Mouse (Mus musculus): ENCODE data around the gene Cutal. TPM values are rescaled to one million over a fixed set of nuclear protein-coding genes. Genes with fewer than 3 reads are reported as not detected.

The Cutal gene
- polyA plus RNA-seq (2012; rRNA removed; ENCODE audit: low replicate concordance) = 2.5 and 5.7 TPM in 2 replicates

GRCm38 (mm10) chr2:34874271-34874670 lies at the start of gene Cutal:
TSS of gene Cutal (plus strand) at chr2:34874396.

GRCm38 (mm10) chr2:34825827-34826459 lies 48.3 kb upstream of the Cutal start, which contains the start of gene Fbxw2:
TSS of gene Fbxw2 (minus strand) at chr2:34826311.

GRCm38 (mm10) chr2:34832766-34833457 lies 41.3 kb upstream of the Cutal start, which contains the start of gene Gm34653:
TSS of gene Gm34653 (plus strand) at chr2:34833007.

GRCm38 (mm10) chr2:34874816-34875345 lies 685 bp downstream of the Cutal start, which contains the start of gene Psmd5:
TSS of gene Psmd5 (minus strand) at chr2:34874968.

GRCm38 (mm10) chr2:34913218-34914068 lies 39.2 kb downstream of the Cutal start, which contains the start of gene Phf19:
TSS of gene Phf19 (minus strand) at chr2:34914026.

Other genes starting within 250 kb of the Cutal start
- gene Gapvd1, start 119.2 kb upstream of the Cutal start, polyA plus RNA-seq (2012; rRNA removed; ENCODE audit: low replicate concordance) = 17.1 and 24.7 TPM in 2 replicates
- gene Hspa5, start 102.4 kb upstream of the Cutal start, polyA plus RNA-seq (2012; rRNA removed; ENCODE audit: low replicate concordance) = 217 and 588 TPM in 2 replicates
- 42.5 and 49.8 TPM in 2 replicates for gene Rabepk, start 74.5 kb upstream of the Cutal start, polyA plus RNA-seq (2012; rRNA removed; ENCODE audit: low replicate concordance)
- gene Fbxw2, start 48.1 kb upstream of the Cutal start, polyA plus RNA-seq (2012; rRNA removed; ENCODE audit: low replicate concordance) = 66.0 and 74.3 TPM in 2 replicates
- gene Gm34653, start 41.4 kb upstream of the Cutal start, polyA plus RNA-seq (2012; rRNA removed; ENCODE audit: low replicate concordance) = not detected in 2 replicates
- 16.3 and 22.1 TPM in 2 replicates for gene Psmd5, start 572 bp downstream of the Cutal start, polyA plus RNA-seq (2012; rRNA removed; ENCODE audit: low replicate concordance)
- 1.7 and 3.5 TPM in 2 replicates for gene Phf19, start 39.6 kb downstream of the Cutal start, polyA plus RNA-seq (2012; rRNA removed; ENCODE audit: low replicate concordance)
- gene Traf1, start 87.4 kb downstream of the Cutal start, polyA plus RNA-seq (2012; rRNA removed; ENCODE audit: low replicate concordance) = 10.3 and 11.0 TPM in 2 replicates
- gene Hc, start 187.0 kb downstream of the Cutal start, polyA plus RNA-seq (2012; rRNA removed; ENCODE audit: low replicate concordance) = 0.13 and 0.43 TPM in 2 replicates
- gene AI182371, start 227.1 kb downstream of the Cutal start, polyA plus RNA-seq (2012; rRNA removed; ENCODE audit: low replicate concordance) = 0.23 and 0.46 TPM in 2 replicates
- 11.7 and 14.2 TPM in 2 replicates for gene Cntrl, start 235.1 kb downstream of the Cutal start, polyA plus RNA-seq (2012; rRNA removed; ENCODE audit: low replicate concordance)